Comparison of ENCODE assay signal across 26 mouse cellular contexts in genomic region chr10:18404679-18405078, GRCm38 (mm10).
A peak's percentile ranks its signal among the peaks of the same experiment; 100 is the strongest.
DNase-seq lines count a peak whose midpoint lies in the region; ATAC-seq lines count a peak whose summit lies in the region.
"Had no signal": no experiment of that assay in that cellular context is flagged by ENCODE, and none has a peak within 500 bp of the region (broad histone marks: within the 10 kb centered on the region; RNA-seq: fewer than 3 reads in every experiment).

No protein-coding gene starts in this region.

- H3K27me3 ChIP-seq in hindbrain, embryonic 10.5 days (ENCODE audit: insufficient read depth, poor library complexity, severe bottlenecking) = no peaks in the 10 kb centered on the region
- H3K27me3 ChIP-seq in hindbrain, embryonic 14.5 days (ENCODE audit: control insufficient read depth, insufficient read depth, low read length) = no peaks in the 10 kb centered on the region
- no peaks in the 10 kb centered on the region for H3K27me3 ChIP-seq in neural tube, embryonic 11.5 days (ENCODE audit: control insufficient read depth, insufficient read depth, low read length)
- H3K27me3 ChIP-seq: embryonic facial prominence, embryonic 12.5 days; heart, embryonic 15.5 days; liver, embryonic 12.5 days; neural tube, embryonic 15.5 days had no signal

- H3K27ac ChIP-seq in hindbrain, embryonic 10.5 days = peak overlapping the region; percentile 75
- no peak overlapping the region for H3K27ac ChIP-seq in hindbrain, embryonic 14.5 days
- 0 out of 2 replicates have a peak overlapping the region, but pooled peaks have one; percentile 20 for H3K27ac ChIP-seq in neural tube, embryonic 11.5 days (ENCODE audit: low read depth, low read length)
- H3K27ac ChIP-seq: embryonic facial prominence, embryonic 12.5 days; heart, embryonic 10.5 days; heart, embryonic 15.5 days; kidney, postnatal 0 days; left cerebral cortex, adult 2 months; liver, embryonic 12.5 days; midbrain, embryonic 12.5 days; neural tube, embryonic 15.5 days had no signal

- DNase-seq in cerebellum, postnatal 14 days = peak; percentile 71 to 73
- DNase-seq in hindbrain, embryonic 10.5 days (ENCODE audit: low spot score) = no peak
- DNase-seq in hindbrain, embryonic 14.5 days (ENCODE audit: low spot score) = no peak
- no peak for DNase-seq in neural tube, embryonic 11.5 days (ENCODE audit: low spot score)
- no peak for DNase-seq in neural tube, embryonic 10.5 days (ENCODE audit: extremely low spot score, low spot score)
- no peak for DNase-seq in kidney, postnatal 36 days
- DNase-seq: adrenal gland, adult 8-10 months; cerebellum, adult 11-12 months; gastrocnemius, postnatal 14 days; kidney, adult 8-10 months; liver, postnatal 0 days; lung, postnatal 36 days; retina, postnatal 1 day; right cerebral cortex, postnatal 14 days; thymus, postnatal 4 days had no signal

- H3K9me3 ChIP-seq in hindbrain, embryonic 10.5 days = no peaks in the 10 kb centered on the region
- H3K9me3 ChIP-seq in hindbrain, embryonic 14.5 days (ENCODE audit: control insufficient read depth, low read length) = no peaks in the 10 kb centered on the region
- no peaks in the 10 kb centered on the region for H3K9me3 ChIP-seq in neural tube, embryonic 11.5 days (ENCODE audit: control insufficient read depth, low read length)
- H3K9me3 ChIP-seq: embryonic facial prominence, embryonic 12.5 days; G1E; heart, embryonic 10.5 days; heart, embryonic 15.5 days; liver, embryonic 12.5 days; midbrain, embryonic 12.5 days; neural tube, embryonic 15.5 days had no signal

- no peaks in the 10 kb centered on the region for H3K36me3 ChIP-seq in hindbrain, embryonic 10.5 days
- H3K36me3 ChIP-seq in hindbrain, embryonic 14.5 days (replicated peaks; ENCODE audit: control insufficient read depth, insufficient read depth) = no peaks in the 10 kb centered on the region
- no peaks in the 10 kb centered on the region for H3K36me3 ChIP-seq in neural tube, embryonic 11.5 days (ENCODE audit: control insufficient read depth, insufficient read depth, low read length)
- H3K36me3 ChIP-seq: embryonic facial prominence, embryonic 12.5 days; G1E; heart, embryonic 10.5 days; heart, embryonic 15.5 days; liver, embryonic 12.5 days; midbrain, embryonic 12.5 days; neural tube, embryonic 15.5 days had no signal

- H3K4me1 ChIP-seq in hindbrain, embryonic 10.5 days (replicated peaks) = peaks cover 59% of the 10 kb centered on the region
- H3K4me1 ChIP-seq in hindbrain, embryonic 14.5 days (replicated peaks; ENCODE audit: control insufficient read depth, insufficient read depth, low read length) = peaks cover 10% of the 10 kb centered on the region
- H3K4me1 ChIP-seq in neural tube, embryonic 11.5 days (ENCODE audit: control insufficient read depth, insufficient read depth, low read length) = peaks cover 8% of the 10 kb centered on the region

- H3K4me3 ChIP-seq in hindbrain, embryonic 10.5 days = peak overlapping the region; percentile 22; the same call in 1 of the 2 replicates
- H3K4me3 ChIP-seq in hindbrain, embryonic 14.5 days (replicated peaks; ENCODE audit: low read length) = no peak overlapping the region
- no peak overlapping the region for H3K4me3 ChIP-seq in neural tube, embryonic 11.5 days (ENCODE audit: low read depth, low read length)
- H3K4me3 ChIP-seq: embryonic facial prominence, embryonic 12.5 days; heart, embryonic 10.5 days; heart, embryonic 15.5 days; left cerebral cortex, adult 2 months; liver, embryonic 12.5 days; midbrain, embryonic 12.5 days; neural tube, embryonic 15.5 days had no signal

- ATAC-seq in cerebellum, adult (ENCODE audit: insufficient number of reproducible peaks, low FRiP score, low TSS enrichment) = no peak
- ATAC-seq in hindbrain, embryonic 14.5 days (ENCODE audit: low FRiP score) = no peak
- no peak for ATAC-seq in neural tube, embryonic 11.5 days (ENCODE audit: insufficient read depth, low FRiP score, low TSS enrichment)
- ATAC-seq: intestine, embryonic 16.5 days; liver, embryonic 12.5 days; liver, postnatal 0 days had no signal

- no peak overlapping the region; the same call in 1 of the 2 replicates for H3K9ac ChIP-seq in hindbrain, embryonic 14.5 days
- H3K9ac ChIP-seq in neural tube, embryonic 11.5 days (ENCODE audit: low read length) = no peak overlapping the region
- H3K9ac ChIP-seq: embryonic facial prominence, embryonic 12.5 days; heart, embryonic 15.5 days; liver, embryonic 12.5 days; liver, postnatal 0 days; midbrain, embryonic 12.5 days; neural tube, embryonic 15.5 days had no signal

- H3K4me2 ChIP-seq in hindbrain, embryonic 14.5 days (replicated peaks) = no peak overlapping the region
- H3K4me2 ChIP-seq in neural tube, embryonic 11.5 days (ENCODE audit: low read depth) = no peak overlapping the region
- H3K4me2 ChIP-seq: embryonic facial prominence, embryonic 12.5 days; heart, embryonic 15.5 days; liver, embryonic 12.5 days; midbrain, embryonic 12.5 days; neural tube, embryonic 15.5 days had no signal

- WGBS in hindbrain, embryonic 10.5 days = 39% methylated on average over 5 of the region's 5 CpGs
- WGBS in hindbrain, embryonic 14.5 days = 24% methylated on average over 5 of the region's 5 CpGs
- 45% methylated on average over 5 of the region's 5 CpGs for WGBS in neural tube, embryonic 11.5 days

Comparison
In these comparisons a context has a peak if more than half of its experiments do, and no peak if none do; other contexts are left out.
1. DNase-seq: peak in cerebellum, postnatal 14 days (2 of 2); none in hindbrain, embryonic 10.5 days (single experiment), hindbrain, embryonic 14.5 days (single experiment), neural tube, embryonic 11.5 days (single experiment), neural tube, embryonic 10.5 days (single experiment) and kidney, postnatal 36 days (0 of 2).